Mouse (Mus musculus) olfactory bulb, adult 2 months (tissue): ENCODE results near the gene Gng12.

Experiments used
- CTCF ChIP-seq: fragments of 200-500 bp; IDR thresholded peaks from 2 replicates; pipeline ENCODE4 v1.5.1; 2012; ENCODE audit warnings: low read depth, mild to moderate bottlenecking, low read length, moderate library complexity; ENCODE audit not compliant: insufficient read depth
- POLR2A ChIP-seq: fragments of 200-500 bp; IDR thresholded peaks from 2 replicates; pipeline ENCODE4 v1.6.1; 2012; ENCODE audit warnings: mild to moderate bottlenecking, low read depth, low read length, moderate library complexity; ENCODE audit not compliant: insufficient read depth

- no peak for TF ChIP-seq POLR2A
- TF ChIP-seq CTCF, result no peak
Observed at GRCm38 (mm10) chr6:66924315-66924965, 28.2 kb downstream of the Gng12 start.
